Mouse (Mus musculus) intestine, embryonic 14.5 days (tissue): Measurements from ENCODE around the gene Hip1r. TPM values are rescaled to one million over a fixed set of nuclear protein-coding genes. Genes with fewer than 3 reads are reported as not detected.

Experiments
- ATAC-seq: fragments of 200-750 bp; cut with Nextera tagmentation; replicated peaks from 2 replicates; pipeline ENCODE4 v1.8.0; 2017; ENCODE audit warnings: low read depth, moderate number of reproducible peaks, moderate TSS enrichment, moderate library complexity; ENCODE audit not compliant: low FRiP score, low TSS enrichment
- DNase-seq: peaks from one replicate; pipeline ENCODE4 v3.0.0-alpha.2; 2018; ENCODE audit warnings: low spot score
- H3K27ac ChIP-seq: fragments of 300-500 bp; sonication (generic); 2 replicates; pipeline ENCODE4 v1.5.1; 2014; ENCODE audit warnings: low read depth, mild to moderate bottlenecking, control low read depth
- H3K27me3 ChIP-seq: fragments of 300-500 bp; sonication (generic); replicated peaks from 2 replicates; pipeline ENCODE4 v1.6.1; 2014; ENCODE audit warnings: low read length, control low read depth; ENCODE audit not compliant: control insufficient read depth, insufficient read depth
- H3K36me3 ChIP-seq: fragments of 300-500 bp; sonication (generic); 2 replicates; pipeline ENCODE4 v1.6.1; 2014; ENCODE audit warnings: low read length, control low read depth; ENCODE audit not compliant: control insufficient read depth, insufficient read depth
- H3K4me1 ChIP-seq: fragments of 300-500 bp; sonication (generic); replicated peaks from 2 replicates; pipeline ENCODE4 v1.6.1; 2014; ENCODE audit warnings: low read length, control low read depth, mixed read lengths; ENCODE audit not compliant: control insufficient read depth, insufficient read depth
- H3K4me2 ChIP-seq: fragments of 300-500 bp; sonication (generic); 2 replicates; pipeline ENCODE4 v1.6.1; 2014; ENCODE audit warnings: low read length
- H3K4me3 ChIP-seq: fragments of 300-500 bp; sonication (generic); 2 replicates; pipeline ENCODE4 v1.5.1; 2014; ENCODE audit warnings: low read depth, low read length, control low read depth, mixed read lengths
- H3K9ac ChIP-seq: fragments of 300-500 bp; sonication (generic); 2 replicates; pipeline ENCODE4 v1.6.1; 2014; ENCODE audit warnings: mild to moderate bottlenecking, low read length
- H3K9me3 ChIP-seq: fragments of 300-500 bp; sonication (generic); 2 replicates; pipeline ENCODE4 v1.6.1; 2016; ENCODE audit warnings: low read length, control low read depth; ENCODE audit not compliant: control insufficient read depth
- WGBS: fragments of 180-500 bp; shearing (Covaris S2); extraction: QIAGEN DNeasy Blood & Tissue Kit; methylation state at CpG from one replicate; pipeline ENCODE4 v1.1.7; 2014; 5-methylcytosine and 5-hydroxymethylcytosine counted together
- polyA plus RNA-seq: library from polyadenylated mRNA; unstranded; fragments of >200 nt; fragmentation: Nextera tagmentation; extraction: Ambion mirVana; gene quantifications from 2 replicates; pipeline ENCODE4 v1.2.1, GENCODE M21; 2014

The Hip1r gene
- polyA plus RNA-seq, 1 experiment from 2014 or later: 17.5 TPM

- H3K27me3 ChIP-seq: no peaks in the 10 kb centered on the region
- no peaks in the 10 kb centered on the region for H3K9me3 ChIP-seq
- no peak overlapping the region for H3K27ac ChIP-seq
- ATAC-seq: no peak
- no peak overlapping the region for H3K4me2 ChIP-seq
- WGBS: 72% methylated on average over 12 of the region's 12 CpGs
- no peak overlapping the region for H3K4me3 ChIP-seq
- no peak overlapping the region for H3K9ac ChIP-seq
- no peak for DNase-seq
- peaks cover 9% of the 10 kb centered on the region for H3K4me1 ChIP-seq
- H3K36me3 ChIP-seq: 0 out of 2 replicates have a peak, but pooled peaks cover 4% of the 10 kb centered on the region
Measured at GRCm38 (mm10) chr5:124019348-124020216, 46.2 kb downstream of the Hip1r start.

GRCm38 (mm10) chr5:124021148-124021547, 47.7 kb downstream of the Hip1r start:
- no peaks in the 10 kb centered on the region for H3K9me3 ChIP-seq
- H3K4me3 ChIP-seq: no peak overlapping the region
- DNase-seq (no peak), ATAC-seq (no peak)
- peaks cover 3% of the 10 kb centered on the region for H3K4me1 ChIP-seq
- WGBS: 90% methylated on average over 11 of the region's 11 CpGs
- no peaks in the 10 kb centered on the region for H3K27me3 ChIP-seq
- no peak overlapping the region for H3K9ac ChIP-seq
- no peak overlapping the region for H3K4me2 ChIP-seq
- H3K27ac ChIP-seq: no peak overlapping the region
- H3K36me3 ChIP-seq: 0 out of 2 replicates have a peak, but pooled peaks cover 4% of the 10 kb centered on the region

DNA sequence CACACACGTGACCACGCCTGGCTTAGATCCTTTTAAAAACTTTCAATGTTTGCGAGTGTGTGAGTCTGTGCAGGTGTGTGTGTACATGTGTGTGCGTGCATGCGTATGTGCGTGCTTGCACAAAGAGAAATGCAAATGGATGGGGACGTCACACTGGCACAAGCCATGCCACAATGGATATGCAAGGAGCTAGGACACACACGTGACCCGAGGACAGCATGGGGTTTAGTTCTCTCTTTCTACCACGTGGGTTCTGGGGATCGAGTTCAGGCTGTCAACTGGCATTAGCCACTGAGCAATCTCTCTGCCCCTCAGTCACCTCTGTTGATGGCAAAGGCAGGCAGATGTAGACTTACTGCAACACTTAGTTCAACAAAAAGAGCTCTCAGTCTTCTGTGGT, 48.3 kb downstream of the Hip1r start:
- H3K4me1 ChIP-seq: peaks cover 8% of the 10 kb centered on the region

GRCm38 (mm10) chr5:124022365-124022764, 48.9 kb downstream of the Hip1r start:
- 71% methylated on average over 7 of the region's 7 CpGs for WGBS
- Histone ChIP-seq H3K27ac (no peak overlapping the region), H3K9ac (no peak overlapping the region), H3K36me3 (0 out of 2 replicates have a peak, but pooled peaks cover 4% of the 10 kb centered on the region), H3K4me2 (no peak overlapping the region), H3K27me3 (no peaks in the 10 kb centered on the region), H3K4me3 (no peak overlapping the region), H3K9me3 (no peaks in the 10 kb centered on the region), H3K4me1 (peaks cover 9% of the 10 kb centered on the region)
- ATAC-seq: no peak
- no peak for DNase-seq

More for the DNA sequence above, 48.3 kb downstream of the Hip1r start:
- Histone ChIP-seq H3K4me3 (no peak overlapping the region), H3K9ac (no peak overlapping the region), H3K27me3 (no peaks in the 10 kb centered on the region), H3K27ac (no peak overlapping the region), H3K4me2 (no peak overlapping the region), H3K36me3 (0 out of 2 replicates have a peak, but pooled peaks cover 4% of the 10 kb centered on the region), H3K9me3 (no peaks in the 10 kb centered on the region)
- 90% methylated on average over 11 of the region's 11 CpGs for WGBS
- no peak for ATAC-seq
- DNase-seq: no peak

DNA sequence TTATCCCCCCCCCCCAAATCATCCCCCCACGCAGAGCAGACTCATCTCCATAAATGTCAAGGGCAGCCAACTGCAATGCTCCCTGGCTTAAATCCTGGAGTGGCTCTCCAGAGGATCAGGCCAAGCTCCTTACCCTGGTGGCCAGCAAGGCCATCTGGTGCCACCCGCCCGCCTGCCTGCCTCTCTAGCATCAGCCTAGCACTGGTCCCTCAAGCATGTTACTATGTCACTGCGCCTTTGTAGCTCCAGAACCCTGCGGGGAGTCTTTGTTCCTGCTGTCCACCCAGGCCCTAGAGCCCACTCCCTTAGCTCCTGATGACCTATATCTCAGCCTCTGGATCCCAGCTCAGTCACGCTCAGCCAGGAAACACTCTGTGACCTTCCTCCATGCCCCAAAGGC, 51.2 kb downstream of the Hip1r start:
- no peak for DNase-seq
- Histone ChIP-seq H3K36me3 (0 out of 2 replicates have a peak, but pooled peaks cover 4% of the 10 kb centered on the region), H3K27ac (no peak overlapping the region), H3K4me3 (no peak overlapping the region), H3K4me2 (no peak overlapping the region), H3K9ac (no peak overlapping the region), H3K27me3 (no peaks in the 10 kb centered on the region), H3K4me1 (peaks cover 20% of the 10 kb centered on the region; the same call in 1 of the 2 replicates), H3K9me3 (no peaks in the 10 kb centered on the region)
- 81% methylated on average over 6 of the region's 6 CpGs for WGBS
- ATAC-seq: no peak

DNA sequence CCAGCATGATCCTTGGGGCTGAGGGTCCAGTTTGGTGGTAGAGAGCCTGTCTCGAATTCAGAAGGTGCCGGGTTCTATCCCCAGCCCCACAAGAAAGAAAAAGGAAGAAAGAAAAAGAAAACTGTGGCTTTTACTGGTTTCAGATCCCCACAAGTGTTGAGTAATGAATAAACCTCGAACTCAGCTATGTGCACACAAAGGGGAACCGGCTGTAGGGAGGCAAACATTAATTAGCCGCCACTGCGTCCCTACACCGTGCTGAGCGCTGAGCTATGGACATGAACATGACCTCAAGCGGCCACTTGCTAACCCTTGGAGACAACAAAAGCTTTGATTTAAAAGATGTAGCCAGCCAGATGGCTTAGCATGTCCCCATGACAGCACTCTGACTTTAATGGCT, 51.7 kb downstream of the Hip1r start:
- DNase-seq (no peak), ATAC-seq (no peak)
- no peaks in the 10 kb centered on the region for H3K27me3 ChIP-seq
- H3K36me3 ChIP-seq: 0 out of 2 replicates have a peak, but pooled peaks cover 4% of the 10 kb centered on the region
- WGBS: 72% methylated on average over 9 of the region's 9 CpGs
- H3K9me3 ChIP-seq: no peaks in the 10 kb centered on the region
- no peak overlapping the region for H3K9ac ChIP-seq
- H3K4me3 ChIP-seq: no peak overlapping the region
- peaks cover 24% of the 10 kb centered on the region for H3K4me1 ChIP-seq
- no peak overlapping the region for H3K4me2 ChIP-seq
- H3K27ac ChIP-seq: no peak overlapping the region

DNA sequence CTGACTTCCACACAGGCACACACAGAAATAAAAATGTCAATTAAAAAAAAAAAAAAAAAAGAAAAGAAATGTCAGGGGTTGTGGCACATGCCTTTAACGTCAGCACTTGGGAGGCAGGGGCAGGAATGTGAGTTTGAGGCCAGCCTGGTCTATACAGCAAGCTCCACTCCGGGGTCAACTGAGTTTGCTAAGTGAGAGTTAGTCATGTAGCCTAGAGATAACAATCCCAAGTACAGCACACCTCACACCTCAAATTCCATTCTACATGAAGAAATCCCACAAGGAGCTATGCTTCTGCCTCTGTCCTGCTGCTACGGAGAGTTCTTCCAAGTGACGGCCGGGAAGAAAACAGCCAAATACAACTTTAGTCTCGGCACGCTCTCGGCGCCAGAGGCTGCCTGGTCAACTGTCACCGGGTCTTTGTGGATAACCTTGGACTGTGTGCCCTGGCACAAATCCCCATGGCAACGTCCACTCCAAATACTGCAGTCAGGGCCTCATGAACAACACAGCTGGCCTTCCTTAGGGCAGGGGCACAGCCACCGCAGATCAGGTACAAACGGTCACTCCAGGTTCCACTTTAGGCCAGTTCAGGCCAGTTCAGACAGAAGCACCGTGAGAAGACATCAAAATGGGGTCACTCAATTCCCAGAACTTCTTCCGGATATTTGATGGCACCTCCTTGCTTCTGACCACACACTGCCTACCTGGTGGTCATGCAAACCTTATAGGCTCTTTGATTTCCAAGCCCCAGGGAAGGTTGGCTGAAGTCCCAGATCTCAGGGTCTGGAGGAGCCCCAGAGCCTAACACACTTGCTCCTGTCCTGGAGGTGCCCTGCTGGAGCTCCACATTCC, 52.4 kb downstream of the Hip1r start:
- 92% methylated on average over 15 of the region's 15 CpGs for WGBS
- no peak overlapping the region for H3K4me3 ChIP-seq
- H3K9ac ChIP-seq: no peak overlapping the region
- H3K36me3 ChIP-seq: 0 out of 2 replicates have a peak, but pooled peaks cover 4% of the 10 kb centered on the region
- no peaks in the 10 kb centered on the region for H3K9me3 ChIP-seq
- peaks cover 27% of the 10 kb centered on the region for H3K4me1 ChIP-seq
- no peaks in the 10 kb centered on the region for H3K27me3 ChIP-seq
- DNase-seq: no peak
- no peak overlapping the region for H3K4me2 ChIP-seq
- no peak for ATAC-seq
- H3K27ac ChIP-seq: no peak overlapping the region

- Histone ChIP-seq H3K27me3 (no peaks in the 10 kb centered on the region), H3K4me1 (peaks cover 30% of the 10 kb centered on the region), H3K4me3 (no peak overlapping the region), H3K4me2 (no peak overlapping the region), H3K27ac (no peak overlapping the region), H3K36me3 (0 out of 2 replicates have a peak, but pooled peaks cover 4% of the 10 kb centered on the region), H3K9ac (no peak overlapping the region), H3K9me3 (no peaks in the 10 kb centered on the region)
- ATAC-seq (no peak), DNase-seq (no peak)
- 91% methylated on average over 5 of the region's 5 CpGs for WGBS
Measured at GRCm38 (mm10) chr5:124026568-124026967, 53.1 kb downstream of the Hip1r start.
